Mouse (Mus musculus): ENCODE measurements around the gene Elp5.
A peak's percentile ranks its signal among the peaks of the same experiment; 100 is the strongest.

The Elp5 gene

GRCm38 (mm10) chr11:70014880-70015558 is 32.7 kb upstream of the Elp5 start, which contains the start of gene Acadvl:
TSS of gene Acadvl (minus strand) at chr11:70015411.
- DNase-seq, result peak; percentile 72 to 84

- no peak for DNase-seq
Measured at GRCm38 (mm10) chr11:70014051-70014450, 31.7 kb upstream of the Elp5 start.

GRCm38 (mm10) chr11:70013408-70013807 is 31.1 kb upstream of the Elp5 start:
- no peak for DNase-seq

- DNase-seq, result no peak
Measured at GRCm38 (mm10) chr11:70012931-70013330, 30.6 kb upstream of the Elp5 start.

- no peak for DNase-seq
Measured at GRCm38 (mm10) chr11:70010961-70011360, 28.6 kb upstream of the Elp5 start.

GRCm38 (mm10) chr11:70010548-70010947 is 28.2 kb upstream of the Elp5 start:
- DNase-seq, result no peak

- no peak for DNase-seq
Measured at GRCm38 (mm10) chr11:70010033-70010432, 27.7 kb upstream of the Elp5 start.

GRCm38 (mm10) chr11:70005521-70005920 is 23.2 kb upstream of the Elp5 start:
- peak in 1 of 2 experiments; percentile 36 for DNase-seq

- no peak for DNase-seq
Measured at GRCm38 (mm10) chr11:70002471-70002870, 20.2 kb upstream of the Elp5 start.

GRCm38 (mm10) chr11:70001865-70002264 is 19.5 kb upstream of the Elp5 start:
- DNase-seq, result peak in 1 of 2 experiments; percentile 48

GRCm38 (mm10) chr11:70001159-70001558 is 18.8 kb upstream of the Elp5 start:
- DNase-seq, result no peak

GRCm38 (mm10) chr11:70000396-70000898 is 18.1 kb upstream of the Elp5 start, which contains the start of gene Dvl2:
TSS of gene Dvl2 (plus strand) at chr11:70000595.
- peak; percentile 84 to 86 for DNase-seq

- no peak for DNase-seq
Measured at GRCm38 (mm10) chr11:69999666-70000065, 17.3 kb upstream of the Elp5 start.

GRCm38 (mm10) chr11:69998567-69999491 is 16.5 kb upstream of the Elp5 start:
- no peak for DNase-seq

GRCm38 (mm10) chr11:69997070-69997509 is 14.8 kb upstream of the Elp5 start:
- peak; percentile 89 to 90 for DNase-seq

- DNase-seq, result peak in 1 of 2 experiments; percentile 57
Measured at GRCm38 (mm10) chr11:69996161-69997061, 14.1 kb upstream of the Elp5 start.

- DNase-seq, result peak; percentile 93 to 97
Measured at GRCm38 (mm10) chr11:69995391-69995960, 13.2 kb upstream of the Elp5 start, which contains the start of gene Phf23. TSS of gene Phf23 (plus strand) at chr11:69995777.

- DNase-seq, result no peak
Measured at GRCm38 (mm10) chr11:69994401-69995090, 12.2 kb upstream of the Elp5 start.

GRCm38 (mm10) chr11:69992932-69993331 is 10.6 kb upstream of the Elp5 start:
- DNase-seq, result no peak

- no peak for DNase-seq
Measured at GRCm38 (mm10) chr11:69992396-69992795, 10.1 kb upstream of the Elp5 start.

GRCm38 (mm10) chr11:69991711-69992110 is 9.4 kb upstream of the Elp5 start:
- no peak for DNase-seq

All from spleen, adult 18-20 months (tissue).